Mouse (Mus musculus): Measurements from ENCODE around the gene Bcl2l11. TPM values are rescaled to one million over a fixed set of nuclear protein-coding genes. Genes with fewer than 3 reads are reported as not detected.
"Not testable (repeated sequence)": the region's sequence is repeated elsewhere in the genome, so short reads cannot be mapped to it uniquely, and the experiment has no call there.

Gene Bcl2l11
- polyA plus RNA-seq, 1 experiment from 2014 or later, result 29.8 TPM

GRCm38 (mm10) chr2:128182181-128182580, 56.3 kb downstream of the Bcl2l11 start:
- not testable (repeated sequence) for H3K4me3 ChIP-seq (replicated peaks); H3K9ac ChIP-seq; H3K36me3 ChIP-seq; H3K4me2 ChIP-seq; H3K27ac ChIP-seq; H3K27me3 ChIP-seq; H3K9me3 ChIP-seq (replicated peaks); ATAC-seq (replicated peaks; ENCODE audit: low FRiP score)
- WGBS, result 57% methylated on average over 9 of the region's 9 CpGs
- peaks cover 20% of the 10 kb centered on the region for H3K4me1 ChIP-seq

- 86% methylated on average over 4 of the region's 4 CpGs for WGBS
- Histone ChIP-seq H3K9ac (no peak overlapping the region), H3K27me3 (no peaks in the 10 kb centered on the region), H3K9me3 (replicated peaks) (no peaks in the 10 kb centered on the region), H3K4me3 (replicated peaks) (no peak overlapping the region), H3K4me1 (peaks cover 15% of the 10 kb centered on the region), H3K36me3 (no peaks in the 10 kb centered on the region), H3K27ac (no peak overlapping the region), H3K4me2 (no peak overlapping the region)
- no peak for ATAC-seq (replicated peaks; ENCODE audit: low FRiP score)
These were observed 56.9 kb downstream of the Bcl2l11 start for GRCm38 (mm10) chr2:128182751-128183150.

- no peaks in the 10 kb centered on the region for H3K27me3 ChIP-seq
- no peak overlapping the region for H3K4me3 ChIP-seq (replicated peaks)
- H3K36me3 ChIP-seq, result no peaks in the 10 kb centered on the region
- H3K27ac ChIP-seq, result no peak overlapping the region
- no peak overlapping the region for H3K4me2 ChIP-seq
- H3K9me3 ChIP-seq (replicated peaks), result no peaks in the 10 kb centered on the region
- ATAC-seq (replicated peaks; ENCODE audit: low FRiP score), result no peak
- H3K4me1 ChIP-seq, result peaks cover 12% of the 10 kb centered on the region
- WGBS, result 93% methylated on average over 4 of the region's 4 CpGs
- no peak overlapping the region for H3K9ac ChIP-seq
These were observed 57.9 kb downstream of the Bcl2l11 start for GRCm38 (mm10) chr2:128183762-128184161.

GRCm38 (mm10) chr2:128185942-128186341, 60.1 kb downstream of the Bcl2l11 start:
- Histone ChIP-seq H3K27me3 (no peaks in the 10 kb centered on the region), H3K36me3 (no peaks in the 10 kb centered on the region), H3K9ac (no peak overlapping the region), H3K4me3 (replicated peaks) (no peak overlapping the region), H3K27ac (no peak overlapping the region), H3K4me1 (no peaks in the 10 kb centered on the region), H3K4me2 (no peak overlapping the region), H3K9me3 (replicated peaks) (no peaks in the 10 kb centered on the region)
- ATAC-seq (replicated peaks; ENCODE audit: low FRiP score), result no peak
- WGBS, result 75% methylated on average over 4 of the region's 4 CpGs

- Histone ChIP-seq H3K4me1 (no peaks in the 10 kb centered on the region), H3K36me3 (no peaks in the 10 kb centered on the region), H3K9ac (no peak overlapping the region), H3K4me3 (replicated peaks) (no peak overlapping the region), H3K4me2 (no peak overlapping the region), H3K27ac (no peak overlapping the region), H3K9me3 (replicated peaks) (no peaks in the 10 kb centered on the region), H3K27me3 (no peaks in the 10 kb centered on the region)
- WGBS, result 74% methylated on average over 1 of the region's 1 CpGs
- no peak for ATAC-seq (replicated peaks; ENCODE audit: low FRiP score)
These were observed 61.4 kb downstream of the Bcl2l11 start for GRCm38 (mm10) chr2:128187277-128187676.

- no peak overlapping the region for H3K4me2 ChIP-seq
- no peak overlapping the region for H3K4me3 ChIP-seq (replicated peaks)
- WGBS, result 94% methylated on average over 3 of the region's 3 CpGs
- H3K9ac ChIP-seq, result no peak overlapping the region
- H3K36me3 ChIP-seq, result no peaks in the 10 kb centered on the region
- H3K27me3 ChIP-seq, result no peaks in the 10 kb centered on the region
- ATAC-seq (replicated peaks; ENCODE audit: low FRiP score), result no peak
- H3K4me1 ChIP-seq, result no peaks in the 10 kb centered on the region
- no peaks in the 10 kb centered on the region for H3K9me3 ChIP-seq (replicated peaks)
- H3K27ac ChIP-seq, result no peak overlapping the region
These were observed 62.6 kb downstream of the Bcl2l11 start for GRCm38 (mm10) chr2:128188461-128188860.

GRCm38 (mm10) chr2:128189691-128190090, 63.9 kb downstream of the Bcl2l11 start:
- Histone ChIP-seq H3K4me2 (peak overlapping the region; percentile 17; the same call in 1 of the 2 replicates), H3K9ac (no peak overlapping the region), H3K9me3 (replicated peaks) (no peaks in the 10 kb centered on the region), H3K27ac (no peak overlapping the region), H3K36me3 (no peaks in the 10 kb centered on the region), H3K27me3 (no peaks in the 10 kb centered on the region), H3K4me3 (replicated peaks) (no peak overlapping the region), H3K4me1 (no peaks in the 10 kb centered on the region)
- 48% methylated on average over 10 of the region's 10 CpGs for WGBS
- ATAC-seq (replicated peaks; ENCODE audit: low FRiP score), result no peak

GRCm38 (mm10) chr2:128190196-128190595, 64.4 kb downstream of the Bcl2l11 start:
- H3K4me3 ChIP-seq (replicated peaks), result no peak overlapping the region
- 71% methylated on average over 5 of the region's 5 CpGs for WGBS
- no peaks in the 10 kb centered on the region for H3K4me1 ChIP-seq
- no peak overlapping the region for H3K4me2 ChIP-seq
- no peak overlapping the region for H3K9ac ChIP-seq
- no peak overlapping the region for H3K27ac ChIP-seq
- H3K9me3 ChIP-seq (replicated peaks), result no peaks in the 10 kb centered on the region
- H3K27me3 ChIP-seq, result no peaks in the 10 kb centered on the region
- no peaks in the 10 kb centered on the region for H3K36me3 ChIP-seq
- ATAC-seq (replicated peaks; ENCODE audit: low FRiP score), result no peak

GRCm38 (mm10) chr2:128193411-128193810, 67.6 kb downstream of the Bcl2l11 start:
- Histone ChIP-seq H3K27me3 (no peaks in the 10 kb centered on the region), H3K9ac (no peak overlapping the region), H3K4me1 (no peaks in the 10 kb centered on the region), H3K9me3 (replicated peaks) (no peaks in the 10 kb centered on the region), H3K36me3 (no peaks in the 10 kb centered on the region), H3K27ac (no peak overlapping the region), H3K4me2 (no peak overlapping the region), H3K4me3 (replicated peaks) (no peak overlapping the region)
- WGBS, result 69% methylated on average over 4 of the region's 4 CpGs
- ATAC-seq (replicated peaks; ENCODE audit: low FRiP score), result no peak

GRCm38 (mm10) chr2:128197379-128197778, 71.5 kb downstream of the Bcl2l11 start:
- Histone ChIP-seq H3K4me1 (no peaks in the 10 kb centered on the region), H3K4me3 (replicated peaks) (no peak overlapping the region), H3K9me3 (replicated peaks) (no peaks in the 10 kb centered on the region), H3K4me2 (no peak overlapping the region), H3K27ac (no peak overlapping the region), H3K36me3 (no peaks in the 10 kb centered on the region), H3K9ac (no peak overlapping the region), H3K27me3 (0 out of 2 replicates have a peak, but pooled peaks cover 3% of the 10 kb centered on the region)
- ATAC-seq (replicated peaks; ENCODE audit: low FRiP score), result no peak
- WGBS, result 59% methylated on average over 3 of the region's 3 CpGs

- 37% methylated on average over 3 of the region's 3 CpGs for WGBS
- ATAC-seq (replicated peaks; ENCODE audit: low FRiP score), result no peak
These were observed 77.3 kb downstream of the Bcl2l11 start for GRCm38 (mm10) chr2:128203147-128203546.

GRCm38 (mm10) chr2:128203749-128204405, 78.0 kb downstream of the Bcl2l11 start:
- no peaks in the 10 kb centered on the region for H3K9me3 ChIP-seq (replicated peaks)
- H3K27ac ChIP-seq, result no peak overlapping the region
- H3K27me3 ChIP-seq, result 0 out of 2 replicates have a peak, but pooled peaks cover 5% of the 10 kb centered on the region
- no peak for ATAC-seq (replicated peaks; ENCODE audit: low FRiP score)
- H3K36me3 ChIP-seq, result no peaks in the 10 kb centered on the region
- 79% methylated on average over 6 of the region's 6 CpGs for WGBS
- no peak overlapping the region for H3K4me3 ChIP-seq (replicated peaks)
- no peak overlapping the region for H3K9ac ChIP-seq
- peaks cover 2% of the 10 kb centered on the region; the same call in 1 of the 2 replicates for H3K4me1 ChIP-seq
- H3K4me2 ChIP-seq, result no peak overlapping the region

More at GRCm38 (mm10) chr2:128203147-128203546, 77.3 kb downstream of the Bcl2l11 start:
- Histone ChIP-seq H3K9ac (no peak overlapping the region), H3K4me1 (peaks cover 2% of the 10 kb centered on the region; the same call in 1 of the 2 replicates), H3K27ac (no peak overlapping the region), H3K27me3 (0 out of 2 replicates have a peak, but pooled peaks cover 5% of the 10 kb centered on the region), H3K9me3 (replicated peaks) (no peaks in the 10 kb centered on the region), H3K4me3 (replicated peaks) (no peak overlapping the region), H3K36me3 (no peaks in the 10 kb centered on the region), H3K4me2 (no peak overlapping the region)

GRCm38 (mm10) chr2:128208541-128208940, 82.7 kb downstream of the Bcl2l11 start:
- Histone ChIP-seq H3K9me3 (replicated peaks) (no peaks in the 10 kb centered on the region), H3K36me3 (no peaks in the 10 kb centered on the region), H3K4me1 (peaks cover 24% of the 10 kb centered on the region), H3K9ac (no peak overlapping the region), H3K4me2 (no peak overlapping the region), H3K27ac (no peak overlapping the region), H3K4me3 (replicated peaks) (no peak overlapping the region), H3K27me3 (0 out of 2 replicates have a peak, but pooled peaks cover 2% of the 10 kb centered on the region)
- 67% methylated on average over 1 of the region's 1 CpGs for WGBS
- no peak for ATAC-seq (replicated peaks; ENCODE audit: low FRiP score)
